Mouse (Mus musculus): ENCODE results near the gene Gchfr. TPM values are rescaled to one million over a fixed set of nuclear protein-coding genes. Genes with fewer than 3 reads are reported as not detected.
A peak's percentile ranks its signal among the peaks of the same experiment; 100 is the strongest.

Gchfr gene
- 81.3 and 102 TPM in 2 replicates for polyA plus RNA-seq (2015; fragmentation: Nextera tagmentation; extraction: Ambion mirVana)

DNA sequence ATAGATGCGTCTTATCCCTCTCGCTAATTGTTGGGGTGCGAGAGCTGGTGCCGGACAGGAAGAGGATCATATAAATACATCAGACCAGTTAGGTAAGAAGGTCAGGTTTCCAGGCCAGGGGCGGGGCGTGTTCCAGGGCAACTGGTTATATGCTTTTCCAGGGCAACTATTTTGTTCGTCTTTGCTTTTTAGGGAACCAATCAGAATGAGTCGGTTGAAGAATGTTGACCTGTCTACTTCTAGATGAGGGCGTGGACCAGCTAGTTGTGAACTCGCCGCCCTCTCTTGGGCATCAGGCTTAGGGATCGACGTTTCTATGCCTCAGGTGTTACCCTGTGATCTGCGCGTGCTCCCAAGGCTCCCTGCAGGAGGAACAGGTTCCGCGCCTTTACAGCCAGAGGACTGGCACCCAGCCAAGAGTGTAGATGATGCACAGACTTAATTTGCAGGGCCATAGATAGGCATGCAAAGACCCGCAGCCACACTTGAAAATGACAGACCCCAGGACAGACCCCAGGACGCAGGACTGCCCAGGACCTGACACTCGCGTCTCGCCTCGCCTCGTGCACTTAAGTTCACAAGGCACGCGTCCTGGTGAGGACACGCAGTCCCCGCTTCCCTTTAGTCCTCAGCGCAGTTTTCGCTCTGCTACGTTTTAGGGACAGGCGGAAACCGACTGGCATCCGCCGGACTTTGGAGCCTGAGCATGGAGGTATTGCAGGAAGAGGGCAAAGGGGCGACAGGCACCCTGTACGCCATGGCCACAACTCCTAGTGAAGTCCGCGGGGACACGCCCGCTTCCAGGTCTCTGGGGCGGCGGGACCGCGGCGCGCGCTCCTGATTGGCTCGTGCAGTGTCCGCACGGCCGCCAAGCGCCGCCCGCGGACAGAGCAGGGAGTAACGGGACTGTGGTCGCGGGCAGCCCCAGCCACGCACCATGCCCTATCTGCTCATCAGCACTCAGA lies at the start of gene Gchfr:
Gene Gchfr, plus strand, starts transcription at position 873 of the 965 bp plus-strand sequence.
- Histone ChIP-seq H3K9me3 (replicated peaks) (no peaks in the 10 kb centered on the region), H3K27me3 (peaks cover 65% of the 10 kb centered on the region), H3K36me3 (replicated peaks) (0 out of 2 replicates have a peak, but pooled peaks cover 7% of the 10 kb centered on the region), H3K4me2 (peak within 1 kb of the TSS; percentile 80), H3K9ac (peak within 1 kb of the TSS; percentile 52), H3K27ac (replicated peaks) (peak within 1 kb of the TSS; percentile 65), H3K4me1 (replicated peaks) (peaks cover 31% of the 10 kb centered on the region), H3K4me3 (replicated peaks) (peak within 1 kb of the TSS; percentile 60)
- WGBS (ENCODE audit: insufficient replicate concordance) = 1% methylated on average over 60 of the region's 60 CpGs
- ATAC-seq (ENCODE audit: insufficient read depth) = peak; percentile 84

DNA sequence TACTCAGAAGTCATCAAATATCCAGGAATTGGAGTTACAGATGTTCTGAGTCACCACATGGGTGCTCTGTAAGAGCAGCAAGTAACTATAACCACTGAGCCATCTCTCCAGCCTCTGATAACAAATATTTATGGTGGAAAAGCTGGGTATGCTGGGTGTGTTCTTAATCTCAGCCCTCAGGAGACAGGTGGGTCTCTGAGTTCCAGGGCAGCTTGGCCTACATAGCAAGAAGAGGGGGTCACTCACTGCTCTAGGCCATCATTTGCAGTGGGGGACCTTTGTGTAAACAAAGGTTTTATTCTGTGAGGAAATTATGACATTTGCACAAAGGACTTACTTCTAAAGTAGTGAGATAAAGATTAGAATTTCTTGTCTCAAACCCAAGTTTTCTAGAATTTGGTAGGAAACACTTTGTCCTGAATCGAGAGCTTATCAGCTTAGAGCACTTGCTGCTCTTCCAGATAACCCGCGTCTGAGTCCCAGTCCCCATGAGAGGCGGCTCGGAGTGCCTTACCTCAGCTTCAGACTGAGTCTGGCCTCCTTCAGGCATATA lies 31.2 kb upstream of the Gchfr start:
- H3K27ac ChIP-seq (replicated peaks) = peak overlapping the region; percentile 95
- peaks cover 96% of the 10 kb centered on the region for H3K36me3 ChIP-seq (replicated peaks)
- peaks cover 31% of the 10 kb centered on the region for H3K4me1 ChIP-seq (replicated peaks)
- peak; percentile 98 for ATAC-seq (ENCODE audit: insufficient read depth)
- 0 out of 2 replicates have a peak overlapping the region, but pooled peaks have one; percentile 1 for H3K9ac ChIP-seq
- no peaks in the 10 kb centered on the region for H3K9me3 ChIP-seq (replicated peaks)
- no peaks in the 10 kb centered on the region for H3K27me3 ChIP-seq
- 25% methylated on average over 5 of the region's 5 CpGs for WGBS (ENCODE audit: insufficient replicate concordance)
- H3K4me2 ChIP-seq = peak overlapping the region; percentile 55
- 0 out of 2 replicates have a peak overlapping the region, but pooled peaks have one; percentile 1 for H3K4me3 ChIP-seq (replicated peaks)

DNA sequence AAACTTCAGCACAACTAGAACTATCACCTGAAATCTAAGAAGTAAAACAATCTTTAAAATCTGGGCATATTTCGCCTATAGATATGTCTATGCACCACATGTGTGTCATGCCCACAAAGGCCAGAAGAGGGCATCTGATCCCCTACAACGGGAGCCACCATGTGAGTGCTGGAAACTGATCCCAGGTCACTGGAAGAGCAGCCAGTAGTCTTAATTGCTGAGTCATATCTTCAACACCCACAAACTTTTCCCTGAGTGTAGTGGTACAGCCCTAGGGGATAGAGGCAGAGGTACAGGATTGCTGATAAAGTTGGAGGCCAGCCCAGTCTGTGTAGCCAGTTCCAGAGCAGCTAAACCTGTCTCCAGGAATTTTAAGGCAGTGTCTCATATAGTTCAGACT lies 22.4 kb upstream of the Gchfr start:
- Histone ChIP-seq H3K4me2 (no peak overlapping the region), H3K4me3 (replicated peaks) (no peak overlapping the region), H3K27ac (replicated peaks) (no peak overlapping the region; the same call in 1 of the 2 replicates), H3K4me1 (replicated peaks) (no peaks in the 10 kb centered on the region), H3K9me3 (replicated peaks) (0 out of 2 replicates have a peak, but pooled peaks cover 3% of the 10 kb centered on the region), H3K9ac (no peak overlapping the region), H3K36me3 (replicated peaks) (peaks cover 99% of the 10 kb centered on the region), H3K27me3 (no peaks in the 10 kb centered on the region)
- 84% methylated on average over 2 of the region's 2 CpGs for WGBS (ENCODE audit: insufficient replicate concordance)
- peak; percentile 60 for ATAC-seq (ENCODE audit: insufficient read depth)

DNA sequence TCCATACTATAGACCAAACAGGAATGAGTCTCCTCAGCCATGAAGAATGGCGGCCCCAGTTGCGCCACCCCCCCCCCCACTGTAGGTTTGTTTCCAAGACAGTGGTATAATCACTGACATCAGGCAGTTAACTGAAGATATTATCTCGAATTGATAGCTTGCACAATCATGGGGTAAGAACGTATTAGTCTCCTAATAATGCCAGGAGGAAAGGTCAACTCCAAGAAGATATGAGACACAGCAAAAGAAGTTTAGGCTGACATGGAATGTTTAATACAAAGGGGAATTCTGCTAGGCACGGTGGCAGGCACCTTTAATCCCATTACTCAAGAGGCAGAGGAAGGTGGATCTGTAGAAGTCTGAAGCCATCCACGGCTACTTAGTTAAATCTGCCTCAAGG lies 21.1 kb upstream of the Gchfr start:
- H3K9me3 ChIP-seq (replicated peaks) = 0 out of 2 replicates have a peak, but pooled peaks cover 3% of the 10 kb centered on the region
- H3K36me3 ChIP-seq (replicated peaks) = peaks cover 99% of the 10 kb centered on the region
- H3K4me1 ChIP-seq (replicated peaks) = no peaks in the 10 kb centered on the region
- H3K4me3 ChIP-seq (replicated peaks) = no peak overlapping the region
- WGBS (ENCODE audit: insufficient replicate concordance) = 80% methylated on average over 6 of the region's 6 CpGs
- H3K9ac ChIP-seq = no peak overlapping the region
- no peak for ATAC-seq (ENCODE audit: insufficient read depth)
- no peak overlapping the region for H3K27ac ChIP-seq (replicated peaks)
- no peaks in the 10 kb centered on the region for H3K27me3 ChIP-seq
- no peak overlapping the region for H3K4me2 ChIP-seq

DNA sequence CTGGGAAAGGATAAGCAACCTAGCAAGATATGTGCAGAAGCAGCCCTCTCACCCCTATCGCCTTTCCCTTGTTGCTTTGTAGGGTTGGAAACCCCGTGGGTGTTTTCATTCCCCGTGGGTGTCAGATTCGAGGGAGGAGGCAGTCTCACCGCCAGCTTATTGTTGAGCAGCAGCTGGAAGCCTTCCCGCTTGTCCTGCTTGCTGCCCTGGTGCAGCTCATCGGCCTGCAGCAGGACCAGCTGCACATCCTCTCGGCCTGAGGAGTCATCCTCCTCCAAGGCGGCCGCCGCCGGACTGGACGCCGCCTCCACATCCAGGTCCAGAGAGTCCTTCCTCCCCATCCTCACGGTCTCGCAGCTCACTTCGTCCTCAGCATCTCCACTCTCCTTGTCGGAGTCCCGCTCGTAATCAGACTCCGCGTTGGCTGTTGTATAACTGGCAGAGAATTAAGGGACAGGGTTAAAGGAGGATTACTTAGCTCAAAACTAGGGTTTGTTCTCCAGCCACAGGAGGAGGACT lies 20.4 kb upstream of the Gchfr start:
- Histone ChIP-seq H3K36me3 (replicated peaks) (peaks cover 99% of the 10 kb centered on the region), H3K4me2 (no peak overlapping the region), H3K4me1 (replicated peaks) (peaks cover 7% of the 10 kb centered on the region), H3K27ac (replicated peaks) (no peak overlapping the region), H3K27me3 (no peaks in the 10 kb centered on the region), H3K9ac (no peak overlapping the region), H3K9me3 (replicated peaks) (0 out of 2 replicates have a peak, but pooled peaks cover 3% of the 10 kb centered on the region), H3K4me3 (replicated peaks) (no peak overlapping the region)
- 89% methylated on average over 22 of the region's 22 CpGs for WGBS (ENCODE audit: insufficient replicate concordance)
- no peak for ATAC-seq (ENCODE audit: insufficient read depth)

DNA sequence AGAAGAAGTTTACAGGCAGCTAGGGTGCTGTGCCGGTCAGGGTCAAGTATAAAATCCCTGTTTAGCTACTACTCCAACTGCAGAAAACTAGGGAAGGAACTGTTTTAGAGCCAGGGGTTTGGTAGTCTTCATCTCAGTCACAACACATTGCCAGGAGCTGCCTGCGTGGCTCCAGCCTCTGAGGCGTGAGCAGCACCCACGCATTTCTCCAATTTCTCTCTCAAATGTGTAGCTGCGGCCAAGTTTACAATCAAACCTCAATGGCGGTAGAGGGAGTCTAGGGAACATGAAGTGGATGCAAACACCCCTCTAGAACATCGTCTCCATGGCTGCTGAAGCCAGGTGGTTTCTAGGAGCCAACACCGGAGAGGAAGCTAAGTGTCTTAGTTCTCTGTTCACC lies 19.8 kb upstream of the Gchfr start:
- ATAC-seq (ENCODE audit: insufficient read depth) = no peak
- Histone ChIP-seq H3K4me1 (replicated peaks) (peaks cover 12% of the 10 kb centered on the region), H3K9ac (no peak overlapping the region), H3K4me2 (no peak overlapping the region), H3K4me3 (replicated peaks) (no peak overlapping the region), H3K36me3 (replicated peaks) (peaks cover 99% of the 10 kb centered on the region), H3K9me3 (replicated peaks) (0 out of 2 replicates have a peak, but pooled peaks cover 3% of the 10 kb centered on the region), H3K27ac (replicated peaks) (no peak overlapping the region), H3K27me3 (no peaks in the 10 kb centered on the region)
- 88% methylated on average over 8 of the region's 8 CpGs for WGBS (ENCODE audit: insufficient replicate concordance)

DNA sequence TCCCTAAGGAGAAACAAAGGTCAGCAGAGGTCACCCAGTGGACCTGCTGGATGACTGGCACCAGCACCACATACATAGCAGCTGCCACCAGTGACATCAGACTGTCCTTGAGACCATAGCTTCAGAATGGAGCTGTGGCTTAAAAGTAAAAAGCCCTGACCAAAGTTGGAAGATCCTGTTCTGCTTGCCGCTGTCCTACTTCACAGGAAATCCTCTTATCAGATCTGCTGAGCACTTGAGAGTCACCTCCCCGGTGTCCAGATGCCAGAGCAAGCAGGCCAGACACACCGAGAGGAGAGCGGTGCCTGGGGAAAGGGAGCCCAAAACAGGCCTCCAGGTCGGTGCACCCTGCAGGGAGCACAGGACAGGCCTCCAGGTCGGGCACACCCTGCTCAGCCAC lies 15.3 kb upstream of the Gchfr start:
- Histone ChIP-seq H3K4me1 (replicated peaks) (peaks cover 45% of the 10 kb centered on the region), H3K4me3 (replicated peaks) (no peak overlapping the region)

DNA sequence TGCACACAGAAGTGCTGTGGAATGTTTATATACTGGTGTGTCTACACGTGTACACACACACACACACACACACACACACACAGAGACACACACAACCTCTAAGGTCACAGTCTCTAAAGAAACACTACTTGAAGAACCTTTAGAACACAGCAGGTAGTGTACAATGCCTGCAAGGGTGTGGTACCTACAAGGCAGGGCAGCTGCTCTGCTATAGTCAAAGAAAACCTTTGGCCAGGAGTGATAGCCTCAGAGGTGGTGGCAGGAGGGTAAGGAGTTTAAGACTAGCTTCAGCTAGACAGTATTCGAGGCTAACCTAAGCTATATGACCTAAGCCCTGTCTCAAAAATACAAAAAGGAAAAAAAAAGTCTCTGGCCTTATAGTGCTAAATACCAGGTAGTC lies 12.9 kb upstream of the Gchfr start:
- Histone ChIP-seq H3K4me3 (replicated peaks) (peak overlapping the region; percentile 99), H3K27ac (replicated peaks) (peak overlapping the region; percentile 98), H3K4me2 (peak overlapping the region; percentile 78), H3K9me3 (replicated peaks) (no peaks in the 10 kb centered on the region), H3K36me3 (replicated peaks) (peaks cover 51% of the 10 kb centered on the region), H3K9ac (peak overlapping the region; percentile 54), H3K4me1 (replicated peaks) (peaks cover 52% of the 10 kb centered on the region), H3K27me3 (no peaks in the 10 kb centered on the region)
- peak; percentile 35 for ATAC-seq (ENCODE audit: insufficient read depth)
- WGBS (ENCODE audit: insufficient replicate concordance) = 47% methylated on average over 2 of the region's 2 CpGs

More for the DNA sequence above, 15.3 kb upstream of the Gchfr start:
- Histone ChIP-seq H3K27me3 (no peaks in the 10 kb centered on the region), H3K36me3 (replicated peaks) (peaks cover 75% of the 10 kb centered on the region), H3K9ac (no peak overlapping the region), H3K9me3 (replicated peaks) (no peaks in the 10 kb centered on the region), H3K27ac (replicated peaks) (peak overlapping the region; percentile 20), H3K4me2 (no peak overlapping the region)
- ATAC-seq (ENCODE audit: insufficient read depth) = no peak
- 49% methylated on average over 6 of the region's 6 CpGs for WGBS (ENCODE audit: insufficient replicate concordance)

DNA sequence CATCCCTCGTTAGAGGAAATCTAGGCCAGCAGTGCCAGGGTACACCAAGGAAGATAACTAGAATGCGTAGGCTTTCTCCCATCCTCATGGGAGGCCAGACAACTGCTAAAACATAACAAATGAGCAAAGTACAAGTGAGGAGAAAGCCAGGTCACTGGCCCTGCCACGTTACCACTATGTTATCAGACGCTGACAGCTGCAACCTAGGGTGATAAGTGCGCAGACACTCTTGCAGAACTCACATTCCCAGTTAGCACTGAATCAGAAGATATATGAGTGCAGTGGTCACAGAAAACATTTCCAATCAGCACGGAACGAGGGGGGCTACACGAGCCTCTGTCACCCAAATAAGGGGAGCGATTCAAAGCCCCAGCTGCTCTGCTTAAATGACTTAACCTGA lies 12.2 kb upstream of the Gchfr start:
- peaks cover 44% of the 10 kb centered on the region for H3K36me3 ChIP-seq (replicated peaks)
- peak overlapping the region; percentile 99 for H3K4me3 ChIP-seq (replicated peaks)
- peaks cover 4% of the 10 kb centered on the region; the same call in 1 of the 2 replicates for H3K27me3 ChIP-seq
- H3K27ac ChIP-seq (replicated peaks) = peak overlapping the region; percentile 98
- H3K4me1 ChIP-seq (replicated peaks) = peaks cover 52% of the 10 kb centered on the region
- H3K9ac ChIP-seq = peak overlapping the region; percentile 92
- H3K4me2 ChIP-seq = peak overlapping the region; percentile 78
- 11% methylated on average over 9 of the region's 9 CpGs for WGBS (ENCODE audit: insufficient replicate concordance)
- no peaks in the 10 kb centered on the region for H3K9me3 ChIP-seq (replicated peaks)
- peak; percentile 84 for ATAC-seq (ENCODE audit: insufficient read depth)

DNA sequence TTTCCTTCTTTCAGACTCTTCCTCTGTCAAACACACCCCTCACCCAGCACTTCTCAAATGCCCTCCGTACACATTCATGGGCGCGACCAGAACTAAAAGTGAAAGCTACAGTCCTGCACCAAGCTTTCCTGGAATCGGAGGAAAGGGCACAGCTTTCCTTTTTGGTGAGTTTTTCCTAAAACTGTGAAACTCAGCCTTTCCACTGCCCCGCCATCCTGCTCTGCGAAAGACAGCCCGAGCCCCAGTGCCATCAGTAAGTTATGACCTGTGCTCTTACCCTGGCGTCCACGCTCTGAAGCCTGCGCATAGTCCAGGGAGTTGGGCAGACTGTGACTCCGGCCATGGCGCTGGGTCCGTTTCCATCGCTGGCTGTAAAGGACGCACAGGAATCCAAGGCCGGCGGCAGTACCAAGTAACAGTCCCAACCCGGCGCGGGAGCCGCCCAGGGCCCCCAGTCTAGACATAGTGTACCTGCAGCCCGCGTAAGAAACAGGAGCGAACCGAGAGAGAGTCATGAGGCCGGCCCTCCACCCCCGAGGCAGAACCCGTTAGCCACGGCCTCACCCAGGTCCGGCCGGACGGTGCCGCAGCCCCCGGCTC lies 11.4 kb upstream of the Gchfr start:
- Histone ChIP-seq H3K9ac (peak overlapping the region; percentile 92), H3K27ac (replicated peaks) (peak overlapping the region; percentile 98), H3K27me3 (peaks cover 4% of the 10 kb centered on the region; the same call in 1 of the 2 replicates), H3K4me2 (peak overlapping the region; percentile 78), H3K36me3 (replicated peaks) (peaks cover 36% of the 10 kb centered on the region), H3K4me1 (replicated peaks) (peaks cover 52% of the 10 kb centered on the region), H3K4me3 (replicated peaks) (peak overlapping the region; percentile 99), H3K9me3 (replicated peaks) (no peaks in the 10 kb centered on the region)
- under 1% methylated on average over 34 of the region's 34 CpGs for WGBS (ENCODE audit: insufficient replicate concordance)
- ATAC-seq (ENCODE audit: insufficient read depth) = peak; percentile 47
